Mouse (Mus musculus): ENCODE measurements at regions not wholly inside any gene's neighbourhood (a gene's known extent, or its start where the extent isn't known, plus 50 kb on each side); places are given as distances from the start of the nearest gene placed in this dataset.

DNA sequence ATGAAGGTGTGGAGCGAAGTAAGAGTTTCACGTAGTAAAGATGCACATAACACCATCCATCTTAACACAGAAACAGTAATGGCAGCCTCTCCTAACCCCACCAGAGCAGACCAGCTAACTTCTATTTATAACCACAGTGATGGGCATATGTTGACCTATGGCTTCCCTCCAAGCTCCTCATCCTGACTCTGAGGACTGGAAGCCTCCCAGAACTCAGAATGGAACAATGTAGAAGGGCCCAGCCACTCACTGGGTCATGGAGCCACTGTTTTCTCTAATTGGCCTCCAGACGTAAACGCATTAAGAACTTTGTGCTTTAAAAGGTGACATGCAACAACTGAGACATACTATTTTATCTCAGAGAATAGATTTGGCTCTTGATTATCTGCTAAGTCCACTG is 77.0 kb downstream of the Irs2 start:
- peaks cover 39% of the 10 kb centered on the region for H3K4me1 ChIP-seq
- no peak for DNase-seq (ENCODE audit: low spot score)
- H3K27ac ChIP-seq, result no peak overlapping the region
- WGBS, result 84% methylated on average over 4 of the region's 4 CpGs
- H3K36me3 ChIP-seq, result no peaks in the 10 kb centered on the region
- H3K9me3 ChIP-seq, result no peaks in the 10 kb centered on the region
- H3K27me3 ChIP-seq (ENCODE audit: insufficient read depth, poor library complexity, severe bottlenecking), result no peaks in the 10 kb centered on the region
- H3K4me3 ChIP-seq, result no peak overlapping the region

DNA sequence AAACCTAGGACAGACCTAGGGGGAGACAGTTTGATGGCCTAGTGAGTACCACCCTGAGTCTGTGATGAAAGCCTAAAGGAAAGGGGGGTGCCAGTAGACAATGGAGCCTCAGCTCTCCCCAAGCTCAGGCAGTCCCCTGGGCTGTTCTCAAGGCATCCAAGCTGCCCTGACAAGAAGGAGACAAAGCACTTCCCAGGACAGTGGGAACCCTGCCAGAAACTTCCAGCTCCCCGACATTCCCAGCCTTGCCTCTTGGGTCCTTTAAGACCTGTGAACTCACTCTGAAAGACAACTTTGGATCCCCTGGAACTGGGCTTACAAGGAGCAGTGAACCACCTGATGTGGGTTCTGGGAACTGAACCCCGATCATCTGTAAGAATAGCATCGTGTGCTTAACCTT is 79.4 kb downstream of the Irs2 start:
- no peaks in the 10 kb centered on the region for H3K36me3 ChIP-seq
- peak overlapping the region; percentile 31; the same call in 1 of the 2 replicates for H3K27ac ChIP-seq
- H3K4me3 ChIP-seq, result no peak overlapping the region
- 82% methylated on average over 3 of the region's 3 CpGs for whole genome bisulfite sequencing
- peaks cover 49% of the 10 kb centered on the region for H3K4me1 ChIP-seq
- H3K9me3 ChIP-seq, result no peaks in the 10 kb centered on the region
- no peak for DNase-seq (ENCODE audit: low spot score)
- H3K27me3 ChIP-seq (ENCODE audit: insufficient read depth, poor library complexity, severe bottlenecking), result no peaks in the 10 kb centered on the region

DNA sequence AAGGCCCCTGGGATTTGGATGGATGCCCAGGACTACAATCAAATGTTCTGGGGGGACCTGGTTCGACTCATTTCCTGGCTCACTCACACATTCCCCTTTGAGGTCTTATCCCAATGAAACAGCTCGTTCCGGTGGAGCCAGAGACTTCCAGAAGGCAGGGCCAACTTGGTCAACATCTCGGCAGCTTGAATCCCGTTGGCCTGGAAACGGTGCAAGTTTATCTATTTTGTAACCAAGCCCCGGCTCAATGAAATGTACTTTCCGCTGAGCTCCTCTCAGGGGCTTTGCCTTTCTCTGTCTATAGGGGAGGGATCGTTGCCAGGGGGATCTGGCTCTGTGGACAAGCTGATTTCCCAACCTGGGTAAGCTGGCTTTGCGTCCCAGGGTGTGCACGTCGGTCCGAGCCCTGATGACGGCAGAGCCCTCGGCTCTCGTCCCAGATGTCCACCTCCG is 79.9 kb downstream of the Irs2 start:
- WGBS, result 59% methylated on average over 17 of the region's 17 CpGs
- Histone ChIP-seq H3K27me3 (ENCODE audit: insufficient read depth, poor library complexity, severe bottlenecking) (no peaks in the 10 kb centered on the region), H3K9me3 (no peaks in the 10 kb centered on the region), H3K36me3 (no peaks in the 10 kb centered on the region), H3K4me1 (peaks cover 53% of the 10 kb centered on the region), H3K4me3 (no peak overlapping the region), H3K27ac (peak overlapping the region; percentile 31; the same call in 1 of the 2 replicates)
- no peak for DNase-seq (ENCODE audit: low spot score)

DNA sequence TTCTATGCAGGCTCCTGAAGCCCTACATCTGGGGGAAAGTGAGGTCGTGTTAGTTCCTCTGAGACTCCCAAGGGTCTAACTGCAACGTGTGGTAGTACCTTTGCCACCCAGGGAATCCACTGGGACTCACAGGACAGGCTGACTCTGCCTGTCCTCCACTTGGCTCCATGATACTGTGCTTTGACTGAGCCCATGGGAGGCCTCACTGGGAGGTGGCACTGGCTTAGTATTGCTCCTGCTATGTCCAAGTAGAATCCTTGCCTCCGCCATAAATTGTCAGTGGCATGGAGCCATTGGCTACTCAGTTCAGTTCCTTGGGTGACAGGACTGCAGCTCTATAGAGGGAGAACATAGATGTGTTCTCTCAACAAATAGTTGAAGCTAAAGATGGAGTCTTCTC is 81.1 kb downstream of the Irs2 start:
- no peaks in the 10 kb centered on the region for H3K9me3 ChIP-seq
- no peaks in the 10 kb centered on the region for H3K27me3 ChIP-seq (ENCODE audit: insufficient read depth, poor library complexity, severe bottlenecking)
- WGBS, result 54% methylated on average over 3 of the region's 3 CpGs
- H3K27ac ChIP-seq, result peak overlapping the region; percentile 91
- no peak for DNase-seq (ENCODE audit: low spot score)
- peaks cover 65% of the 10 kb centered on the region for H3K4me1 ChIP-seq
- H3K4me3 ChIP-seq, result no peak overlapping the region
- H3K36me3 ChIP-seq, result no peaks in the 10 kb centered on the region

DNA sequence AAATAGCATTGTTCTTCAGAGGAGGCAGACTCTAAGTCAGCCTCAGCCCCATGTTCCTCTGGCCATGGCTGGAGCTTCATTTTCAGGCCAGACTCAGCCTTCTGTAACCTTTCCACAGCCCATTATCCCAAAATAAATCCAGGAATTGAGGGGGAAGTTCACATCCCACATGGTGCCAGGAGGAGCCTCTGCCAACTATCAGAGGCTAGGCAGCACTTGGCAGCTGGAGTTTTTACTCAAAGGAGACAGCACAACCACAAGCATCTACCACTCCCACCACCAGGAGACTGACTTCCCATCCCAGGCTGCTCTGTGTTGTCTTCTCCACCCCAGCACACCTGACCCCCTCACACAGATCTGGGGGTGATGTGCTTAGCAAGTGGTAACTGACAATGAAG is 81.7 kb downstream of the Irs2 start:
- peaks cover 72% of the 10 kb centered on the region for H3K4me1 ChIP-seq
- H3K36me3 ChIP-seq, result no peaks in the 10 kb centered on the region
- peak overlapping the region; percentile 91 for H3K27ac ChIP-seq
- no peak overlapping the region for H3K4me3 ChIP-seq
- no peak for DNase-seq (ENCODE audit: low spot score)
- no peaks in the 10 kb centered on the region for H3K27me3 ChIP-seq (ENCODE audit: insufficient read depth, poor library complexity, severe bottlenecking)
- H3K9me3 ChIP-seq, result no peaks in the 10 kb centered on the region

DNA sequence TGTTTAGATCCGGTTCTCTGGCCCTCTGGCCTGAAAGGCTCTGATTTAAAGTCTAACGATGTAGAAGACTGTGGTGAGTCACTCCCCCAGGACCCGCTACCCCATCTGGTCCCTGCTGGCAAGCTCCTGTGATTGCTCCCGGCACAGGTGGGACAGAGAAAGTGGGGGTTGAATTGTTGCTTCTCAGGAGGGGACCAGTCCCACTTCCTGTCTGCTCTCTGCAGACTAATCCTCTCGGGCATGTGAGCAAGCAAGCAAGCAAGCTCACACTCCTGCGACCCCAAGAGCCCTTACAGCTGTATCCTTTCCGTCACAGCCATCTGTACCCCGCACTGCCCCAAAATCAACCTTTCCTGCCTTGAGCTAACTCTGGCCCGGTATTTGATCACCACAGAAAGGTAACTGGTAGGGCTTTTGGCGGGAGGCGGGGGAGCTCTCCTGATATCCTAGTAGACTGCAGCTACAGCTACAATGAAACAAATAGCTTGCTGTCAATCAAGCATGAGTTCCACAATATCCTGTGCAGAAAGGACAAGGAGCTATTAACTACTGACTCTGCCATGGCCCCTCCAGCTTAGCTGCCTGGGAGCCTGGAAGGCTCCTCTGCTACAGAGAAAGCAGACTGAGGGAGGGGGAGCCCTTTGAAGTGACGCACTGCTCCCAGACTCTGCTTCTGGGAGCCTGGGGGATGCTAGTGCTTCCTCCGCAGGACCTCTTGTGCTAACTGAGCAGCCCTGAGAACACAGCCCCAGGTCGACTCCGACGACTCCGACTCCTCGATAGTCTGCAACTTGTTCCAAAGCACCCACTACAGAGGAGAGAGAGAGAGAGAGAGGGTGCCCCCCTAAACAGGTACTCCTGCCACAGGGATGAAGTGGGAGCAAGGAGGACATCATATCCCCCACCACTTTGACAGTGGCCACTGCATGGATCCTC is 82.4 kb downstream of the Irs2 start:
- DNase-seq (ENCODE audit: low spot score), result no peak
- no peaks in the 10 kb centered on the region for H3K36me3 ChIP-seq
- H3K27me3 ChIP-seq (ENCODE audit: insufficient read depth, poor library complexity, severe bottlenecking), result no peaks in the 10 kb centered on the region
- peak overlapping the region; percentile 29 for H3K4me3 ChIP-seq
- WGBS, result 10% methylated on average over 18 of the region's 18 CpGs
- H3K4me1 ChIP-seq, result peaks cover 72% of the 10 kb centered on the region
- no peaks in the 10 kb centered on the region for H3K9me3 ChIP-seq
- H3K27ac ChIP-seq, result peak overlapping the region; percentile 91

DNA sequence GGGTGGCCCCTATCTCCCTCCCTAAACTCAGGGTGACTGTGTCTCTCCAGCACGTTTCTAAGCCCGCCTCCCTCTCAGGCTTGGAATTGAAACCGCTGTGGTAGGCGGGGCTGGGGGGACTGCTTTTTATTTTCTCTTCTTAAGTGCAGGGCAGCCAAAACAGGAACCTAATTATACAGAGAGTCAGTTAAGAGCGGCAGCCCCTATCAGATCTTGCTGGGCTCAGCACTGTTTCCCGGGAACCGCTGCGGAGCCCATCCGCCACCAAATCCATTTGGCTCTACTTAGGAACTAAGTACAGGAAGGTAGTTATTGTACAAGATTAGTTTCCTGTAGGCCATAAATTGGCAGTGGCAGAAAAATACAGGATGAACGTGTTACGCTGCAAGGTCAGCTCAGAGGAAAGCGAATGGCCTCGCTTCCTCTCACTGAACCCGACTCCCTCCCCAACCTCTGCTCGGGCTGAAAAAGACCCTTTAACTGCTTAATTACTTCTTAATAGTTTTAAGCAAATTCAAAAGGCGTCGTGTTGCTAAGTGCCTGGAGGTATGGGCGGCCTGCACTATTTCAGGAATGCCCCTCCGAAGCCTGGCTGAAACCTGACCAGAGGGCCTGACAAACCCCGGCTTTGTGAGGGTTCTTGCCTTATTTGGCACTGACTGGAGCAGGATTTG is 83.6 kb downstream of the Irs2 start:
- Histone ChIP-seq H3K4me3 (peak overlapping the region; percentile 33), H3K9me3 (no peaks in the 10 kb centered on the region), H3K27me3 (ENCODE audit: insufficient read depth, poor library complexity, severe bottlenecking) (no peaks in the 10 kb centered on the region), H3K36me3 (no peaks in the 10 kb centered on the region), H3K4me1 (peaks cover 82% of the 10 kb centered on the region), H3K27ac (peak overlapping the region; percentile 91)
- WGBS, result under 1% methylated on average over 20 of the region's 20 CpGs
- no peak for DNase-seq (ENCODE audit: low spot score)

DNA sequence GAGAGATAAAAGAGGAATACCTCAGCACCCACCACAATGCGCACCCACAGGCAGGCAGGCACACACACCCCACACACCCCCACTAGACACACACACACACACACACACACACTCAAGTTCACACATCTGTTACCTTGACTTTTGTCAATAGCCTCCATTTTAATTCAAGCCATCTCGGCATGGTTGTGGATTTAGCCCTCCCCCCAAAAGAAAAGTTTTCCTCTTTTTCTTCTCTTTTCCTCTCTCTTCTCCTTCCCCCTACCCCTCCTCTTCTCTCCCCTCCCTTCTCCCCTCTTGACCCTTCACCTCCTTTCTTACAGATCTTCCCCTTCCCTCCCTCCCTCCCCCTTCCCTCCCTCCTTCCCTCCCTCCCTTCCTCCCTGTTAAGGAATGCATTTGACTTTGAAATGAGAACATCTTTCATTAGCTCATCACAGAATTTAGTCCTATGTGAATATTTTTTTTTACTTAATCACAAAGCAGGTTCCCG is 84.2 kb downstream of the Irs2 start:
- Histone ChIP-seq H3K27me3 (ENCODE audit: insufficient read depth, poor library complexity, severe bottlenecking) (no peaks in the 10 kb centered on the region), H3K27ac (peak overlapping the region; percentile 91), H3K36me3 (no peaks in the 10 kb centered on the region), H3K4me3 (peak overlapping the region; percentile 33), H3K4me1 (peaks cover 85% of the 10 kb centered on the region), H3K9me3 (no peaks in the 10 kb centered on the region)
- 3% methylated on average over 3 of the region's 3 CpGs for WGBS
- DNase-seq (ENCODE audit: low spot score), result no peak

DNA sequence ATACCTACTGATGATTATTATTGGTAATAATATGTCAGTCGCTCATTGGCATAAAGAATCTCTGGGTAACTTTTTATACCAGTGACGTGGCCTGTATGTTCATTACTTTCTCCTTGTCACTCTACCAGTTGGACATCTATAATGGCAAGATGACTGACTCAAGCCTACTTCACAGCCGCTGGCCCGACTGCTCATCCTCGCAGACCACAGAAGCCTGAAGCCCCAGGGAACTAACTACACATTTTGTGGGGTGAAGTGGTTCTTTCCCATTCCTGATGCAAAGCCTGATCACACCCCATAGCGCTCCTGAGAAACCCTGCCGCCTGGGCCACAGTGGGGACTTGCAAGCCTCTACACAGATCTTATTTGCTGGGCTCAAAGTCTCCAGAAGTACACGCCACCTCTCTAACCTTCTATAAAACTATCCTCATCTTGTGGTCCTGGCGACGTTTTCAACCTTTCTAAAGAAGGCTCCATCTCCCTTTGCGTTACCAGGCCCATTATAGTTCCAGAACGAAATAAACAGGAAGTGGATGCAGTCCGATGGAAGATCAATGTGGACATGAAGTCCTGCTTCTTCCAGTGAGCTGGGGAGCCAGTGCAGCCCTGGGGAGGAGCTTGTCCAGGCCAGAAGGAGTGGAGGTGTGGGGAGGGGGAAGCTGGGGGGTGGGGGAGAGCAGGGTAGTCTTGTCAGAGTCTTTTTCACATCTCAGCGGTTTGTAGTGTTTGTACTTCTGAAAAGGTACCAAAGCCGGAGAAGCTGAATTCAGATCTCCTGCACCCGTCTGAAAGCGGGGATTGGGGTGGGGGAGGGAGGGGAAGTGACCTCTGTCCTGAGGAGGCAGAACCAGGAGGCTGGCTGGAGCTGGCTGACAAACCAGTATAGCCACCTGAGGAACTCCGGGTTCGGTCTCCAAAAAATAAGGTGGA is 84.9 kb downstream of the Irs2 start:
- Histone ChIP-seq H3K4me3 (peak overlapping the region; percentile 33; the same call in 1 of the 2 replicates), H3K9me3 (no peaks in the 10 kb centered on the region), H3K27me3 (ENCODE audit: insufficient read depth, poor library complexity, severe bottlenecking) (no peaks in the 10 kb centered on the region), H3K4me1 (peaks cover 79% of the 10 kb centered on the region), H3K27ac (peak overlapping the region; percentile 91), H3K36me3 (no peaks in the 10 kb centered on the region)
- no peak for DNase-seq (ENCODE audit: low spot score)
- 30% methylated on average over 19 of the region's 19 CpGs for WGBS

DNA sequence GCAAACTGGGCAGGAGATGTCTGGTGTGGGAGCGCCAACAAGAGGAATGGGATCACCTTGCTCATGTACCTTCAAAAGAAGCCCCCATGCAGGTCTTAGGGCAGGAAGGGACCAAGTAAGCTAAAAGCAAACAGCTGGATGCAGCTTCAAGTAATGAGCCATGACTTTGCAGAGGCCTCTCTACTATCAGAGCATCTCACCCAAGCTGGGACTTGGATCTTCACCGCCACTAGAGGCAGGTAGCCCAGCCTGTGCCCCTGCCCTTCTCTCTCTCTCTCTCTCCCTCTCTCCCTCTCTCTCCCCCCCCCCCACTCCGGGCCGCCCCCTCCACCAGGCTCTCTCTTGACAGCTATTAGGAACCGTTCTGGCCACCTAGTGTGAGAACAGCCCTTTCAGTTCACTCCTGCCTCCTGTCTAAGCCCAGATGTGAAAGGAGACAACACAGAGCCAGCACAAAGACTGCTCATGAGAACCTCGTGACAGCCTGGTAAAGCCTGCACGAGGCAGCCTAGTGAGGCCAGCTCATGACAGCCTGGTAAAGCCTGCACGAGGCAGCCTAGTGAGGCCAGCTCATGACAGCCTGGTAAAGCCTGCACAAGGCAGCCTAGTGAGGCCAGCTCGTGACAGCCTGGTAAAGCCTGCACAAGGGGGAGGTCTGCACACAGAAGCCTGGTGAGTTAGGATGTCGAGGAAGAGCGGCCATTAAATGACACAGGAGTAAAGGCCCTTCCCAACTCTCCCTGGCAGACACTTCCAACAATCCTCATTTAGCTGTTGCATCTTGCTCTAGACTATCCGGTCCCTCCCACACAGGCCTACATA is 85.8 kb downstream of the Irs2 start:
- Histone ChIP-seq H3K9me3 (no peaks in the 10 kb centered on the region), H3K36me3 (no peaks in the 10 kb centered on the region), H3K4me3 (no peak overlapping the region), H3K27me3 (ENCODE audit: insufficient read depth, poor library complexity, severe bottlenecking) (no peaks in the 10 kb centered on the region), H3K4me1 (peaks cover 78% of the 10 kb centered on the region), H3K27ac (peak overlapping the region; percentile 91)
- WGBS, result 31% methylated on average over 12 of the region's 12 CpGs
- no peak for DNase-seq (ENCODE audit: low spot score)

DNA sequence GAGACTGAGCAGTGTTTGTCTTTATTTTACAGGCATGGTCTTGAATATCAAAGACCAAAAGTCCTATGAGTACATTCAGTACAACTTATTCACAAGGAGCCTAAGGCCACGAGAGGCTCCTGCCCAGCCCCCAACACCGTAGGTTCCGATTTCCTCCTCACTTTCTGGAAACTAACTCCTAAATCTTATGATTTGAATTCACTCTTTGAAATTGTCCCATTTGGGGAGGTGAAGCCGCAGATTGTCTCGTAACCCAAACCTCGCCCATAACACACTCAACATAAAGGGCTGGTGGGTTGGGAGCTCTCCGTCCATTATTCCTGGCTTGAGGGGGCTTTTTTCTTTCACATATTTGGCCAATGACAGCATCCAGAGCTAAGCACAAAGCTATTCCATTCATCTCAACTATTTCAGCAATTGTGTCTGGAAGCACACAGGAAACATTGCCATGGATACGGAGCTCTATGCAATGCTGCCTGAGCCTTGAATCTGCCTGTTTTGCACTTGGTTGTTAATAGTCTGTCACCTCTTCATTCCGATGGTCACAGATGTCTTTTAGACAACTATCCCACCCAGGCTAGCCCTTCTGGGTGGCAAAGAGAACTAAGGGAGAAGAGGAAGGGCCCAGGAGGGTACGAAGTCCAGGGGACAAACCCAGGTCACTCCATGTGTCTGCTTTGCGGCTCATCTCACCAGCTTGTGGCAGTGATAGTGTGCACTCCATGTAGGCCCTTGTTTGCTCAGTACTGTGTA is 86.6 kb downstream of the Irs2 start:
- H3K9me3 ChIP-seq, result no peaks in the 10 kb centered on the region
- H3K36me3 ChIP-seq, result no peaks in the 10 kb centered on the region
- no peak overlapping the region for H3K4me3 ChIP-seq
- WGBS, result 40% methylated on average over 11 of the region's 11 CpGs
- DNase-seq (ENCODE audit: low spot score), result no peak
- H3K27me3 ChIP-seq (ENCODE audit: insufficient read depth, poor library complexity, severe bottlenecking), result no peaks in the 10 kb centered on the region
- H3K4me1 ChIP-seq, result peaks cover 71% of the 10 kb centered on the region
- peak overlapping the region; percentile 91 for H3K27ac ChIP-seq

Measured in heart, embryonic 10.5 days (tissue).